Mouse (Mus musculus) cortical plate, adult 2 months (tissue): ENCODE data around the gene Trim67. TPM values are rescaled to one million over a fixed set of nuclear protein-coding genes. Genes with fewer than 3 reads are reported as not detected.

ENCODE experiments used
- H3K27ac ChIP-seq: fragments of 200-500 bp; 2 replicates; pipeline ENCODE4 v1.5.1; 2012; ENCODE audit warnings: low read length, control low read depth, inconsistent platforms; ENCODE audit not compliant: insufficient read depth
- H3K4me1 ChIP-seq: fragments of 200-500 bp; 2 replicates; pipeline ENCODE4 v1.6.1; 2011; ENCODE audit warnings: low read length; ENCODE audit not compliant: control insufficient read depth, insufficient read depth
- H3K4me3 ChIP-seq: fragments of 200-500 bp; 2 replicates; pipeline ENCODE4 v1.5.1; 2011; ENCODE audit warnings: mild to moderate bottlenecking, low read length, control low read depth; ENCODE audit not compliant: insufficient read depth
- CTCF ChIP-seq: fragments of 200-500 bp; IDR thresholded peaks from 2 replicates; pipeline ENCODE4 v1.5.1; 2011; ENCODE audit warnings: mild to moderate bottlenecking, control low read depth, low read length; ENCODE audit not compliant: insufficient read depth; ENCODE audit errors: extremely low read depth
- POLR2A ChIP-seq: fragments of 200-500 bp; IDR thresholded peaks from 2 replicates; pipeline ENCODE4 v1.6.1; 2011; ENCODE audit warnings: mild to moderate bottlenecking, low read length, control low read depth; ENCODE audit not compliant: insufficient read depth; ENCODE audit errors: extremely low read depth
- polyA plus RNA-seq: library from polyadenylated mRNA; depleted of rRNA; stranded (reverse); fragments of >200 nt; gene quantifications from 2 replicates; pipeline ENCODE4 v1.2.3, GENCODE M21; 2012

Trim67 gene
- polyA plus RNA-seq, 1 experiment: 1.3 TPM

DNA sequence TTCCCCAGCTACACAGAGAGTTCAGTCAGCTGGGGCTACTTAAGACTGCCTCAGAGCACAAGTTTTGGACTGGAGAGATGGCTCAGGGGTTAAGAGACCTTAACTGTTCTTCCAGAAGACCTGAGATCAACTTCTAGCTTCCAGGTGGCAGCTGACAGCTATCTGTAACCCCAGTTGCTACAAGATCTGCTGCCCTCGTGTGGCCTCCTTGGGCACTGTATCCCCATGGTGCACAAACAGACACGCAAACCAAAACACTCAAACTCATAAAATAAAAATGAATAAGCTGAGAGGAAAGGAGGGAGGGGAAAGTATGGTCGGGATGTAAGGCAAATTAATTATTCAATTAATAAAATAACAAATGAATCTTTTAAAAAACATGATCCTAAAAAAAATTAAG is 34.3 kb upstream of the Trim67 start:
- Histone ChIP-seq H3K4me3 (no peak overlapping the region), H3K27ac (no peak overlapping the region), H3K4me1 (no peaks in the 10 kb centered on the region)
- no peak for TF ChIP-seq POLR2A
- TF ChIP-seq CTCF: 0 out of 2 replicates have a peak, but pooled peaks have one; percentile 24

DNA sequence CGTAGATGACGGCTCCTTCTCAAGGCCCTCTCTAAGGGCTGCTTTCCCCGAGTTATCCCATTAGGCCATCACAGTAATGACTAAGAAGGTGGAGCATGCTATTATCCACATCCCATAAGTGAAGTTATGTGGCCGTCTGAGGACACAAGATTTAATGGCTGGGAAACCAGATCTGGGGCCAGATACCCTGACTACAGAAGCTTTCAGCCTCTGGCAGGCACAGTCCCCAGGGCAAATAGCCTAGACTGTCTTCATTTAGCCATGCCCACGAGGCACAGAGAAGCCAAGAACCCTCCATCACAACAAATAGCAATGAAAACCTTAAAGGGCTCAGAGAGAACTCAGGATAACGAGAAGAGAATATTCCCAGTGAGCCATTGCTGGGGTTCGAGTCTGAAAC is 29.8 kb upstream of the Trim67 start:
- TF ChIP-seq CTCF (no peak), POLR2A (no peak)
- Histone ChIP-seq H3K27ac (no peak overlapping the region), H3K4me3 (no peak overlapping the region), H3K4me1 (no peaks in the 10 kb centered on the region)

- TF ChIP-seq CTCF: no peak
- no peak for TF ChIP-seq POLR2A
- Histone ChIP-seq H3K4me1 (no peaks in the 10 kb centered on the region), H3K4me3 (no peak overlapping the region), H3K27ac (no peak overlapping the region)
These were observed 20.5 kb upstream of the Trim67 start for GRCm38 (mm10) chr8:124772389-124772788.

DNA sequence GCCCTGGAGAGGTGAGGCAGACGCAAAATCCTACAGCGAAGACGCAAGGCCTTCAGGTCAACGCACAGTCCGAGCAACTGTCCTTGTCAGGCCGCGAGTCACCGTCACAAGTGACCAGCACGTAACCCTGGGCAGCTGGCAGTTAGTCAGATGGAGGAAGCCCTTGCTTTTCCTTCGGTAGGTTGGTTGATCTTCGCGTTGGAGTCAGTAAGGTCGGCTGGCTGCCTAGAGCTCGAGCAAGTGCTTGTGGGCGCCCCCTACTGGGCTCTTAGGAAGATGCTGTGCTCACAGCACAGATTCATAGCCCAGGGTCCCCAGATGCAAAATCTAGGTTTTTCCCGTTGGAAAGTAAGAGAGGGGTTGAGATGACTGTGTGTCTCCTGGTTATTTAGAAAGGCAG is 17.2 kb upstream of the Trim67 start:
- Histone ChIP-seq H3K27ac (no peak overlapping the region), H3K4me3 (no peak overlapping the region)
- TF ChIP-seq CTCF (peak; percentile 64), POLR2A (no peak)

GRCm38 (mm10) chr8:124780236-124780635 is 12.7 kb upstream of the Trim67 start:
- H3K4me3 ChIP-seq: no peak overlapping the region
- no peak for TF ChIP-seq POLR2A
- TF ChIP-seq CTCF: no peak
- peaks cover 2% of the 10 kb centered on the region; the same call in 1 of the 2 replicates for H3K4me1 ChIP-seq
- H3K27ac ChIP-seq: no peak overlapping the region

More for the DNA sequence above, 17.2 kb upstream of the Trim67 start:
- H3K4me1 ChIP-seq: no peaks in the 10 kb centered on the region

GRCm38 (mm10) chr8:124782431-124782830 is 10.5 kb upstream of the Trim67 start:
- Histone ChIP-seq H3K27ac (no peak overlapping the region), H3K4me1 (peaks cover 2% of the 10 kb centered on the region; the same call in 1 of the 2 replicates), H3K4me3 (no peak overlapping the region)
- TF ChIP-seq CTCF (no peak), POLR2A (no peak)

DNA sequence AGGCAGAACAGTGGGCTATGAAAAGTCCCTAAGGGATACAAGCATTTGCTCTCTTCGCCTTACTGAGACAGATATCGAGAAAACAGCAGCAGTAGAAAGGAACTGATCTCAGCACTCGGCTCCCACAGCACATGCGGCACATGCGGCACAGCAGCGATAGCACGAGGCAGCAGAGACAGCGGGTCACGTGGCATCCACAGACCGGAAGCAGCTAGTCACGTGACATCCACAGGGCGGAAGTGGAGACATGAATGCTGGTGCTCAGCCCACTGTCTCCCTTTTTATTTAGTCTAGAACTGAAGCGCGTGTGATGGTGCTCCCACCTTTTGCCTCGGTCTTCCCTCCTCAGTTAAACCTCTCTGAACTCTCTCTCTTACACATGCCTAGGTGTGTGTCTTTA is 9.7 kb upstream of the Trim67 start:
- TF ChIP-seq CTCF (no peak), POLR2A (no peak)
- H3K4me1 ChIP-seq: peaks cover 2% of the 10 kb centered on the region; the same call in 1 of the 2 replicates
- no peak overlapping the region for H3K4me3 ChIP-seq

GRCm38 (mm10) chr8:124784613-124785012 is 8.3 kb upstream of the Trim67 start:
- Histone ChIP-seq H3K27ac (no peak overlapping the region), H3K4me1 (peaks cover 2% of the 10 kb centered on the region; the same call in 1 of the 2 replicates), H3K4me3 (no peak overlapping the region)
- no peak for TF ChIP-seq CTCF
- no peak for TF ChIP-seq POLR2A

More for the DNA sequence above, 9.7 kb upstream of the Trim67 start:
- no peak overlapping the region for H3K27ac ChIP-seq

DNA sequence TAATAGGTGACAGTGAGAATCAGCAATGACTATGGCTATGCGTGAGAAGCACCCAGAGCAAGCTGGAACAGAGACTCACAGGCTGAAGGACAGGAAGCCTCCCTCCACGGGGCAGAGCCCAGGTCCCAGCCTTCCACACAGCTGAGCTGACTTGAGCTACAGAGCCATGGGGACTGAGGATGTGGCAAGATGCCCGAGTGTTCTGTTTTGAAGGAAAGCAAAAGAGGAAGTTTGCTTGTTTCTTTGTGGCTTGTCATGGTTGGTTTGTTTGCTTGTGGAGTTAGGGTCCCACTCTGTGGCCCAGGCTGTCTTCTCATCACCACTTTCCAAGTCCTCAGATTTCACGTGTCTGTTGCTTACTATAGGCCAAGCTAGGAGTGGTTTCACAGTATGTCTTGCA is 2.2 kb upstream of the Trim67 start:
- Histone ChIP-seq H3K4me1 (0 out of 2 replicates have a peak, but pooled peaks cover 2% of the 10 kb centered on the region), H3K27ac (no peak overlapping the region), H3K4me3 (no peak overlapping the region)
- no peak for TF ChIP-seq CTCF
- no peak for TF ChIP-seq POLR2A

DNA sequence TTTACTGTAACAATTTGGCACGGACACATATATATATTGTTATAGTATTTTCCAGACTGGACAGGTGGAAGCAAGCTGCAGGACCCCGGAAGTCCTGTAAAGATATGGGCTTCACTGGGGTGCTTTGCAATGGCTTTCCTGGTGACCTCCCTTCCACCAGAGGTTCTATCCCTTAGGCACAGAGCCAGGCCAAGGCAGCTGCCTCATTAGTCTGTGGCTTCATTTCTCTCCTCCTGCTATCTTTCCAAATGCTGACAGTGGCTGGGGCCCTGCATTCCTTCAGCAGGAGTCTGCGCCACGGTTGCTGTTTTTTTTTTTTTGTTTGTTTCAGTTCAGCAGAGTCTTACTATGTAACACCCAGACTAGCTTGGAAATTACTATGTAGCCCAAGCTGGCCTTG is 1.1 kb upstream of the Trim67 start:
- peak overlapping the region; percentile 55; the same call in 1 of the 2 replicates for H3K4me3 ChIP-seq

More for the DNA sequence above, 1.1 kb upstream of the Trim67 start:
- TF ChIP-seq CTCF (no peak), POLR2A (no peak)
- Histone ChIP-seq H3K27ac (no peak overlapping the region), H3K4me1 (0 out of 2 replicates have a peak, but pooled peaks cover 2% of the 10 kb centered on the region)
